21 mouse cellular contexts compared by ENCODE assay signal in the genomic region with DNA sequence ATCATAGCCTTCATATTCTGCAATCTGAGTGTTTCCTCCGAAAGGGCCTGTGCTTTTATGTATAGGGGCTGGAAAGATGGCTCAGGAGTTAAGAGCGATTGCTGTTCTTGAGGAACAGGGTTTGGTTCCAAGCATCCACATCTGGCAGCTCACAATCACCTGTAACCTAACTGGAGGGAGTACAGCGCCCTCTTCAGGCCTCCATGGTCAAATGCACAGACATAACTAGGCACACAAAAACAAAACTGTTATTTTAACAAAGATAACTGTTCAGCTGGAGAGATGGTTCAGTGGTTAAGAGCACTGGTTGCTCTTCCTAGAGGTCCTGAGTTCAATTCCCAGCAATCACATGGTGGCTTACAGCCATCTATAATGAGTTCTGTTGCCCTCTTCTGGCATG. TPM values are rescaled to one million over a fixed set of nuclear protein-coding genes. Genes with fewer than 3 reads are reported as not detected.
DNase-seq lines count a peak whose midpoint lies in the region; ATAC-seq and TF ChIP-seq lines count a peak whose summit lies in the region.
"Had no signal": no experiment of that assay in that cellular context is flagged by ENCODE, and none has a peak within 500 bp of the region (broad histone marks: within the 10 kb centered on the region; RNA-seq: fewer than 3 reads in every experiment).

No protein-coding gene starts in this region.

- no peak for TF ChIP-seq POLR2A in kidney, adult 2 months (IDR thresholded peaks at IDR 0.05; ENCODE audit: low read depth, low read length)

- no peaks in the 10 kb centered on the region for H3K36me3 ChIP-seq in kidney, adult 2 months (ENCODE audit: control insufficient read depth, insufficient read depth, low read length)
- no peaks in the 10 kb centered on the region for H3K36me3 ChIP-seq in stomach, postnatal 0 days (ENCODE audit: control insufficient read depth, insufficient read depth, low read length)
- H3K36me3 ChIP-seq in embryonic facial prominence, embryonic 10.5 days (replicated peaks) = no peaks in the 10 kb centered on the region
- H3K36me3 ChIP-seq: limb, embryonic 13.5 days had no signal

- no peak overlapping the region for H3K9ac ChIP-seq in stomach, postnatal 0 days (ENCODE audit: low read length)
- H3K9ac ChIP-seq: limb, embryonic 13.5 days had no signal

- no peak for TF ChIP-seq EP300 in stomach, postnatal 0 days (optimal IDR thresholded peaks at IDR 0.05)

- H3K4me1 ChIP-seq in kidney, adult 2 months (ENCODE audit: control insufficient read depth, insufficient read depth, low read length) = no peaks in the 10 kb centered on the region
- H3K4me1 ChIP-seq in stomach, postnatal 0 days (replicated peaks; ENCODE audit: control insufficient read depth, insufficient read depth) = no peaks in the 10 kb centered on the region
- no peaks in the 10 kb centered on the region for H3K4me1 ChIP-seq in embryonic facial prominence, embryonic 10.5 days
- H3K4me1 ChIP-seq: limb, embryonic 13.5 days had no signal

- no peak overlapping the region for H3K4me3 ChIP-seq in kidney, adult 2 months (ENCODE audit: insufficient read depth, low read depth, low read length)
- no peak overlapping the region for H3K4me3 ChIP-seq in stomach, postnatal 0 days (ENCODE audit: low read depth, low read length)
- no peak overlapping the region for H3K4me3 ChIP-seq in embryonic facial prominence, embryonic 10.5 days
- H3K4me3 ChIP-seq: limb, embryonic 13.5 days had no signal

- TF ChIP-seq CTCF in kidney, adult 2 months (conservative IDR thresholded peaks at IDR 0.05; ENCODE audit: insufficient read depth, insufficient read length, low read depth, low read length) = 0 out of 2 replicates have a peak, but pooled peaks have one; percentile 13
- 0 out of 2 replicates have a peak, but pooled peaks have one; percentile 21 for TF ChIP-seq CTCF in stomach, postnatal 0 days (IDR thresholded peaks at IDR 0.05; ENCODE audit: low read depth)

- no peak overlapping the region for H3K27ac ChIP-seq in kidney, adult 2 months (ENCODE audit: insufficient read depth, low read depth, low read length)
- no peak overlapping the region for H3K27ac ChIP-seq in stomach, postnatal 0 days (replicated peaks)
- H3K27ac ChIP-seq in embryonic facial prominence, embryonic 10.5 days (replicated peaks) = no peak overlapping the region
- H3K27ac ChIP-seq: limb, embryonic 13.5 days had no signal

- 83% methylated on average over 3 of the region's 3 CpGs for WGBS in kidney, adult 2 months
- 73% methylated on average over 3 of the region's 3 CpGs for WGBS in stomach, postnatal 0 days
- WGBS in embryonic facial prominence, embryonic 10.5 days = 71% methylated on average over 3 of the region's 3 CpGs

- DNase-seq in CD4-positive, CD25-positive, alpha-beta regulatory T cell, adult 2 months (ENCODE audit: low read depth, low spot score) = peak; percentile 37
- no peak for DNase-seq in kidney, adult 2 months
- no peak for DNase-seq in kidney, postnatal 25 days
- DNase-seq in thymus, postnatal 4 days = peak; percentile 25
- no peak for DNase-seq in thymus, adult 18-20 months
- no peak for DNase-seq in stomach, postnatal 0 days (ENCODE audit: low spot score)
- DNase-seq in embryonic facial prominence, embryonic 10.5 days (ENCODE audit: low spot score) = no peak
- DNase-seq: adrenal gland, postnatal 25 days; cerebellum, adult 11-12 months; cerebellum, postnatal 14 days; heart, adult 18-20 months; kidney, adult 9 months; lung, postnatal 14 days had no signal

- ATAC-seq in CD4-positive, CD25-positive, alpha-beta regulatory T cell, adult 4 months = no peak
- ATAC-seq in stomach, postnatal 0 days (ENCODE audit: low FRiP score, low TSS enrichment) = no peak

- H3K9me3 ChIP-seq in stomach, postnatal 0 days (ENCODE audit: control insufficient read depth, low read length) = no peaks in the 10 kb centered on the region
- H3K9me3 ChIP-seq in embryonic facial prominence, embryonic 10.5 days = peaks cover 2% of the 10 kb centered on the region; the same call in 1 of the 2 replicates

- H3K27me3 ChIP-seq in kidney, adult 2 months (replicated peaks; ENCODE audit: control insufficient read depth, insufficient read depth, low read length) = no peaks in the 10 kb centered on the region
- H3K27me3 ChIP-seq in stomach, postnatal 0 days (ENCODE audit: control insufficient read depth, insufficient read depth, low read length) = no peaks in the 10 kb centered on the region
- H3K27me3 ChIP-seq in embryonic facial prominence, embryonic 10.5 days (replicated peaks; ENCODE audit: low read depth, poor library complexity, severe bottlenecking) = no peaks in the 10 kb centered on the region
- H3K27me3 ChIP-seq: limb, embryonic 13.5 days had no signal

- no peak overlapping the region for H3K4me2 ChIP-seq in stomach, postnatal 0 days (replicated peaks; ENCODE audit: low read depth)
- H3K4me2 ChIP-seq: limb, embryonic 13.5 days had no signal

RNA-seq across cellular contexts. Expression of a gene that starts 15.1 kb away (rescaled TPM):
- polyA plus RNA-seq in CD4-positive, CD25-positive, alpha-beta regulatory T cell, adult 4 months (2017; shearing (Covaris generic)) = 100 to 1,000 TPM; 111 to 235 TPM
- 32.0 and 61.3 TPM in 2 replicates for polyA plus RNA-seq in kidney, adult 2 months (2012; rRNA removed)
- polyA plus RNA-seq in stomach, postnatal 0 days (2015; fragmentation: Nextera tagmentation; extraction: Ambion mirVana) = 67.9 and 89.9 TPM in 2 replicates
- polyA plus RNA-seq in embryonic facial prominence, embryonic 10.5 days (2016; fragmentation: Nextera tagmentation; extraction: Ambion mirVana) = 208 and 232 TPM in 2 replicates

RNA-seq across cellular contexts. Expression of a gene that starts 44.0 kb away (rescaled TPM):
- not detected for polyA plus RNA-seq in CD4-positive, CD25-positive, alpha-beta regulatory T cell, adult 4 months (2017; shearing (Covaris generic))
- 0.08 TPM in 1 of 2 replicates, not detected in the other for polyA plus RNA-seq in kidney, adult 2 months (2012; rRNA removed)
- not detected in 2 replicates for polyA plus RNA-seq in stomach, postnatal 0 days (2015; fragmentation: Nextera tagmentation; extraction: Ambion mirVana)
- not detected in 2 replicates for polyA plus RNA-seq in embryonic facial prominence, embryonic 10.5 days (2016; fragmentation: Nextera tagmentation; extraction: Ambion mirVana)
- polyA plus RNA-seq: embryonic facial prominence, embryonic 14.5 days; heart, embryonic 14.5 days; large intestine, adult 2 months; limb, embryonic 13.5 days; liver, embryonic 16.5 days; neural tube, embryonic 11.5 days; thymus, postnatal 0 days had no signal

Comparison
In these comparisons a context has a peak if more than half of its experiments do, and no peak if none do; other contexts are left out.
1. DNase-seq: peak in CD4-positive, CD25-positive, alpha-beta regulatory T cell, adult 2 months (single experiment) and thymus, postnatal 4 days (single experiment); none in kidney, adult 2 months (single experiment), kidney, postnatal 25 days (0 of 2), thymus, adult 18-20 months (0 of 2), stomach, postnatal 0 days (single experiment) and embryonic facial prominence, embryonic 10.5 days (single experiment).